Mouse (Mus musculus): ENCODE measurements around the gene Tshr. TPM values are rescaled to one million over a fixed set of nuclear protein-coding genes. Genes with fewer than 3 reads are reported as not detected.
"Not testable (repeated sequence)": the region's sequence is repeated elsewhere in the genome, so short reads cannot be mapped to it uniquely, and the experiment has no call there.

Gene Tshr
- total RNA-seq, 2 experiments from 2014 or later, result 0.25 to 0.75 TPM

- DNase-seq (ENCODE audit: low spot score in 2 of 2), result not testable (repeated sequence)
These were observed 201.5 kb downstream of the Tshr start for GRCm38 (mm10) chr12:91585815-91586214.

GRCm38 (mm10) chr12:91587077-91587476 lies 202.7 kb downstream of the Tshr start:
- DNase-seq (ENCODE audit: low spot score in 2 of 2), result no peak

DNA sequence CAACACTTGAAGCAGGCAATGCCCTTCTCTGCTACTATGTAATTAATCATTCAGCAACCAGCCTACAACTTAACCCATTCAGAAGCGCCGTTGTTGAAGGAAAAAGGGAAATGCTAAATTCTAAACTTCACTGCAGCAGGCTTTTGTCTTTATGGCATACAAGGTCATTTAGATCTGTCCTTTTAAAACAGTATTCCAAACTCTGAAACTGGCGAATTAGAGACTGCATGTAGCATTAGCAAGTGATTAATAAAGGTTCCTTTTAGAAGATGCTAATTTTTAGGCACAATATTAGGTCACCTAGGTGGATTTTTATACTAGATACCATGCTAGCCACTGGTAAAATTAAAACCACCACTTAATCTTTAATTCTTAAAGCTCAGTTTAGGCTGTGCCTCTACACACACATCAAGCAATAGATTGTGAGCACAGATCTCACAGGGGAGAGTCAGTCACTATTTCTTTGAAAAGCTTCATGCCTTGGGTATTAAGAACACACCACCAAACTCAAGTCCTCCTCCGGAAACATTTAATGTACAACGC lies 203.2 kb downstream of the Tshr start:
- DNase-seq (ENCODE audit: low spot score in 2 of 2), result no peak

- peak; percentile 85 to 88 for DNase-seq (ENCODE audit: low spot score in 2 of 2)
These were observed 203.9 kb downstream of the Tshr start for GRCm38 (mm10) chr12:91588176-91588669.

DNA sequence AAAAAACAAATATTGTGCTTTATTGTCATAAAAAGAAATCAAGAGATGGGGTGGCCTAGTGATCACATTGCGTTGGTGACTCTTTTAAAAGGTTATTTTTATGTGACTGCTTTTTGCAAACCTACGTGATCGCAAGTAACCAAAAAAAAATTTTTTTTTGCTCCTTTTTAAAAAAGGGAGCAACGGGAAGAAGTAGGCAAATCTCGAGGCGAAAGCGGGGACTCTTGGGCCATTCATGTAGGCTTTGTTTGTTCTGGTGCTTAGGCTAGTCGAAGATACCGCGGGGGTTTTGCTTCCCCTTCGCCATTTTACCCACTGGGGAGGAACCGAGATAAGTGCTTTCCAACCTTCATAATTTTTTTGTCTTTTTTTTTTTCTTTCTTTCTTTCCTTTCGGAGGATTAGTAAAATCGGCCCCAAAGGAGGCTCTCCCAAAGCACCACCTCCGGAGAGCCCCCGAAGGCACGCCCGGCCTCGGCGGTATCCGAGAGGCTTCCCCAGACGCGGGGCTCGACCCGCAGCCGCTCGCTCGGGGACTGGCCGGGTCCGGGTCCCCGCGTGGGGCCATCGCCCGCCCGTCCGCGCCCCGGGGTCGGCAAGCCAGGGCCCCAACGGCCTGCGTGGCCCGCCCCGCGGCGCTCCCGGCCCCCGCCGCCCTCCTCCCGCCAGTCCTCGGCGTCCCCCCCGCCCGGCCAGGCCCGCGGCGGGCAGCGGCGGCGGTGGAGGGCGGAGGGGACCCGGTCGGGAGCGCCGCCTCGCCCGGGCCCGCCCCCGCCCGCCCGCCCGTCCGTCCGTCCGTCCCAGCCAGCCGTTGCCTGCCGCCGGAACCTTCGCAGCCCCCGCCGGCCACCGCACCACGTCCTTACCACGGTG lies 204.5 kb downstream of the Tshr start:
- DNase-seq (ENCODE audit: low spot score in 2 of 2), result peak; percentile 49 to 65

DNA sequence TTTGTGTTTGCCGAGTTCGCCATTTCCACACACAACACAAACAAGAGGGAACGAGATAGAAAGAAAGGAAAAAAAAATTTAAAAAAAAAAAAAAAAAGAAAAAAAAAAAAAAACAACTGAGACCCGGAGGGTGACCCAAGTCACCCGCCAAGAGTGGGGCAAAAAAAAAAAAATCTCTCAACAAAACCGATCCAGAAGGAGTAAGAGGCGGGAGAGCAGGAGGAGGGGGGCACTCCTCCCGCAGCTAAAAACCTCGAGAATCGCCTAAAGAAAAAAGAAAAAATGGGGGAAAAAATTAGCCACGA lies 205.1 kb downstream of the Tshr start:
- DNase-seq (ENCODE audit: low spot score in 2 of 2), result no peak

GRCm38 (mm10) chr12:91589847-91590690 lies 205.7 kb downstream of the Tshr start, which contains the start of gene Gtf2a1:
Gene Gtf2a1, minus strand, starts transcription at chr12:91590487.
- DNase-seq (ENCODE audit: low spot score in 2 of 2), result peak; percentile 94 to 96

GRCm38 (mm10) chr12:91590716-91591115 lies 206.4 kb downstream of the Tshr start:
- no peak for DNase-seq (ENCODE audit: low spot score in 2 of 2)

GRCm38 (mm10) chr12:91591191-91591590 lies 206.8 kb downstream of the Tshr start:
- DNase-seq (ENCODE audit: low spot score in 2 of 2), result no peak

DNA sequence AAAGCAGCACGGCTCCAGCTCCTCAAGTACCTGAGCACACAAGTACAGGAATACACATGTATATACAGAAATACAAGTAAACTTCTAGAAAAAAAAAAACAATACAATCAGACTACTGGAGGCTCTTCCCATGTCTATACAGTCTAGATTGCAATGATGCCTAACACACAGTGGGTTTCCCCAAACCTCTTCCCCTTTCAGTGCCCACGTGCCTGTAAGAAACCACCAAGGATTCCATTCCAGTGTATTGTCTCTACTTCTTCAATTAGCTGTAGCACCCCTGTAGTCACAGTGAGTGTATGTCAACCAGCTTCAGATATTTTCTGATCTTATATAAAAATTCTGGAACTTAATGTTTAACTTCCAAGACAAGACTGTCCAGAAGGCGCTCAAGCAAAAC lies 207.8 kb downstream of the Tshr start:
- DNase-seq (ENCODE audit: low spot score in 2 of 2), result no peak

Other genes starting within 250 kb of the Tshr start
- 1 to 10 TPM; 5.7 to 7.8 TPM for gene Cep128, start 154 bp upstream of the Tshr start, total RNA-seq (2021)
- 10 to 100 TPM; 42.1 to 50.1 TPM for gene Gtf2a1, start 205.9 kb downstream of the Tshr start, total RNA-seq (2021)